Mouse (Mus musculus) liver, postnatal 0 days (tissue): ENCODE data around the gene Mymk. TPM values are rescaled to one million over a fixed set of nuclear protein-coding genes. Genes with fewer than 3 reads are reported as not detected.

Experiments
- ATAC-seq: fragments of 200-750 bp; cut with Nextera tagmentation; 2 replicates; pipeline ENCODE4 v1.8.0; 2017; ENCODE audit warnings: mild to moderate bottlenecking, moderate library complexity
- DNase-seq: peaks from one replicate; pipeline ENCODE4 v3.0.0-alpha.2; 2016
- H3K27ac ChIP-seq: fragments of 300-500 bp; sonication (generic); 2 replicates; pipeline ENCODE4 v1.5.1; 2014; ENCODE audit warnings: antibody characterized with exemption, moderate library complexity, mild to moderate bottlenecking, low read depth
- H3K27me3 ChIP-seq: fragments of 300-500 bp; sonication (generic); 2 replicates; pipeline ENCODE4 v1.6.1; 2014; ENCODE audit warnings: low read length, control low read depth, mixed read lengths; ENCODE audit not compliant: insufficient read depth
- H3K36me3 ChIP-seq: fragments of 300-500 bp; sonication (generic); replicated peaks from 2 replicates; pipeline ENCODE4 v1.6.1; 2014; ENCODE audit warnings: mild to moderate bottlenecking, control low read depth, low read length, moderate library complexity, mixed read lengths; ENCODE audit not compliant: insufficient read depth
- H3K4me1 ChIP-seq: fragments of 300-500 bp; sonication (generic); 2 replicates; pipeline ENCODE4 v1.6.1; 2014; ENCODE audit warnings: antibody characterized with exemption, mild to moderate bottlenecking, control low read depth; ENCODE audit not compliant: insufficient read depth
- H3K4me2 ChIP-seq: fragments of 300-500 bp; sonication (generic); 2 replicates; pipeline ENCODE4 v1.6.1; 2014; ENCODE audit warnings: low read depth, mild to moderate bottlenecking, low read length, moderate library complexity, mixed read lengths
- H3K4me3 ChIP-seq: fragments of 300-500 bp; sonication (generic); 2 replicates; pipeline ENCODE4 v1.5.1; 2014; ENCODE audit warnings: low read depth, low read length
- H3K9ac ChIP-seq: fragments of 300-500 bp; sonication (generic); replicated peaks from 2 replicates; pipeline ENCODE4 v1.6.1; 2014; ENCODE audit warnings: mild to moderate bottlenecking, moderate library complexity
- H3K9me3 ChIP-seq: fragments of 300-500 bp; sonication (generic); 2 replicates; pipeline ENCODE4 v1.6.1; 2016; ENCODE audit warnings: mild to moderate bottlenecking, control low read depth, low read length, mixed read lengths
- CTCF ChIP-seq: sonication (generic); IDR thresholded peaks from 2 replicates; pipeline ENCODE4 v1.5.1; 2016; ENCODE audit warnings: antibody characterized with exemption, low read depth
- EP300 ChIP-seq: IDR thresholded peaks from 2 replicates; pipeline ENCODE4 v1.6.1; 2016; ENCODE audit warnings: antibody characterized with exemption, low read depth, mild to moderate bottlenecking
- WGBS: fragments of 180-500 bp; shearing (Covaris S2); extraction: QIAGEN DNeasy Blood & Tissue Kit; methylation state at CpG from one replicate; pipeline ENCODE4 v1.1.7; 2014; ENCODE audit not compliant: insufficient replicate concordance; 5-methylcytosine and 5-hydroxymethylcytosine counted together
- polyA plus RNA-seq: library from polyadenylated mRNA; unstranded; fragments of >200 nt; fragmentation: Nextera tagmentation; extraction: Ambion mirVana; gene quantifications from 2 replicates; pipeline ENCODE4 v1.2.1, GENCODE M21; 2015

Mymk gene
- polyA plus RNA-seq, 1 experiment from 2014 or later: not detected

DNA sequence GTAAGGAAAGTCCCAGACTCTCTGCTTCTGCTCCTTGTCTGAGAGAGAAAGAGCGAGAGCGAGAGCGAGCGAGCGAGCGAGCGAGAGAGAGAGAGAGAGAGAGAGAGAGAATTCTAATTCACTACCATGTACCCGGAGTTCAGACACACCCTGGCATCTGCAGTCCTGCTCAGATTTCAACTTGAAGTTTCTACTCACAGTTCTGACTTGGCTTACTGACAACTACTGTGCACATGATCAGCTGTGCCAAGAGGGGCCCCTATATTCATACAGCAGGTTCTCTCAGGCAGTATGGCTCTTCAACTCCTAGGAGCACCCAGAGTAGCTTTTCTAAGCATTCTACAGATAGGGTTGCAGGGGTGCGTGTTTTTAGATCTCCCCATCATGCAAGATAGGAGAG, 12.8 kb downstream of the Mymk start:
- WGBS: 76% methylated on average over 9 of the region's 9 CpGs
- ATAC-seq (no peak), DNase-seq (no peak)
- no peak overlapping the region for H3K4me3 ChIP-seq
- no peak overlapping the region for H3K27ac ChIP-seq
- no peak overlapping the region for H3K4me2 ChIP-seq
- no peak overlapping the region for H3K9ac ChIP-seq
- H3K27me3 ChIP-seq: no peaks in the 10 kb centered on the region
- H3K4me1 ChIP-seq: no peaks in the 10 kb centered on the region
- no peaks in the 10 kb centered on the region for H3K36me3 ChIP-seq
- no peaks in the 10 kb centered on the region for H3K9me3 ChIP-seq
- TF ChIP-seq EP300: no peak
- no peak for TF ChIP-seq CTCF

DNA sequence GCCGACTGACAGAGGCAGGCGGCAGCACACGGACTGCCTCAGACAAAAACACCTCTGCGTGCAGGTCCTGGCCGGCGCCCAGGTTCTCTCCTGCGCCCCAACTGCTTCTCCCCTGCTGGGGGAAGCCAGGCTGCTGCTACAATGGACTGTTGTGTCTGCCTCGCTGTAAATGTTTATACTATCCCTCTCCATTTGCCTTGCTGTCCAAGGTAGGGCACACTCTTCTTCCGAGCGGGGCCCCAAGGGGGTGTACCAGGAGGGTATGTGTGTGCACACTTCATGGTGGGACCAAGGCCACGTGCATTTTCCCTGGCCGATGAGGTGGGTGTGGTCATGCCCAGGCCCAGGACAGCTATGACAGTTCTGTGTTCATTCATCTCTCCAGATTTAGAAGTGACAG, 13.2 kb downstream of the Mymk start:
- Histone ChIP-seq H3K4me1 (no peaks in the 10 kb centered on the region), H3K27me3 (no peaks in the 10 kb centered on the region), H3K4me3 (no peak overlapping the region), H3K9me3 (no peaks in the 10 kb centered on the region), H3K4me2 (no peak overlapping the region), H3K9ac (no peak overlapping the region), H3K27ac (no peak overlapping the region), H3K36me3 (no peaks in the 10 kb centered on the region)
- no peak for TF ChIP-seq EP300
- no peak for TF ChIP-seq CTCF
- 38% methylated on average over 12 of the region's 12 CpGs for WGBS
- no peak for DNase-seq
- no peak for ATAC-seq

DNA sequence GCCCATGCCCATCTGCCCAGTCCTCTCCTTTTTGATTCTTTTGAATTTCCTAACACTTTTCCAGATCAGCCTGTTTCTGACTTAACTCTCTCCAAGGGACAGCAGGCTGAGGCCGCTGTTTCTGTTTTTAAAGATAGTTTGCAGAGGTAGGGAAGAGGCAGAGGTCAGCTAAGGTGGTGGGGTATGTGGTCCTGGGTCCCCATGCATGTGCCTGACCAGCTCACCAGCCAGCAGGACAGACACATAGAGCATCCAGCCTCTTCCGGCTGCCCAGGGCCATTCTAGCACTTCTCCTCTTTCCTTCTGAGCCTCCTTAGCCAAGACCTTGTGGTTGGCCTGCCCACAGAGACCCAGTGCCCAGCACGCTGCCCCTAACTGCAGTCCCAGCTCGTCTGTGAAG, 13.7 kb downstream of the Mymk start:
- H3K9ac ChIP-seq: no peak overlapping the region
- 49% methylated on average over 4 of the region's 4 CpGs for WGBS
- ATAC-seq: no peak

DNA sequence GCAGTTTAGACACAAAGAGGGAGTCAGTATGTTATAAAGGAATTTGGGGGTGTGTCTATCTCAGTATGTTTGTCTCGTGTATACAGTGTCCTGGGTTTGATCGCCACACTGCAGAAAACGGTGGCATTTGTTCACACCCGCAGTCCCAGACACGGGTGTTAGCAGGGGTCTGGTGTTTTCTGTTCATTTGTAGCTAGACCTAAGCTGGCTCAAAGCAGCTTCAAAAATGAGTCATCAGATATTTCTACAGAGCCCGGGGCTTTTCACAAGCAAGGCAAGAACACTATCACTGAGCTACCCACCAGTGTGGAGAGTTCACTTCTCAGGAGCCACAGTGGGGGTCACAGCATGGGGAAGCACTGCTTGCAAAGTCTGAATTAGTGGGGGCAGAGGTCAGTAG, 22.6 kb downstream of the Mymk start:
- H3K9ac ChIP-seq: no peak overlapping the region
- no peak for TF ChIP-seq CTCF
- no peak for TF ChIP-seq EP300
- no peaks in the 10 kb centered on the region for H3K27me3 ChIP-seq
- DNase-seq (no peak), ATAC-seq (peak; percentile 12; the same call in 1 of the 2 replicates)
- H3K27ac ChIP-seq: no peak overlapping the region
- H3K36me3 ChIP-seq: no peaks in the 10 kb centered on the region
- WGBS: 55% methylated on average over 6 of the region's 6 CpGs
- no peaks in the 10 kb centered on the region for H3K9me3 ChIP-seq
- H3K4me2 ChIP-seq: no peak overlapping the region
- H3K4me1 ChIP-seq: no peaks in the 10 kb centered on the region; the same call in 1 of the 2 replicates
- H3K4me3 ChIP-seq: no peak overlapping the region

More for the DNA sequence above, 13.7 kb downstream of the Mymk start:
- Histone ChIP-seq H3K9me3 (no peaks in the 10 kb centered on the region), H3K27ac (no peak overlapping the region), H3K27me3 (no peaks in the 10 kb centered on the region), H3K36me3 (no peaks in the 10 kb centered on the region), H3K4me1 (no peaks in the 10 kb centered on the region), H3K4me3 (no peak overlapping the region), H3K4me2 (no peak overlapping the region)
- no peak for TF ChIP-seq EP300
- no peak for TF ChIP-seq CTCF
- DNase-seq: no peak

DNA sequence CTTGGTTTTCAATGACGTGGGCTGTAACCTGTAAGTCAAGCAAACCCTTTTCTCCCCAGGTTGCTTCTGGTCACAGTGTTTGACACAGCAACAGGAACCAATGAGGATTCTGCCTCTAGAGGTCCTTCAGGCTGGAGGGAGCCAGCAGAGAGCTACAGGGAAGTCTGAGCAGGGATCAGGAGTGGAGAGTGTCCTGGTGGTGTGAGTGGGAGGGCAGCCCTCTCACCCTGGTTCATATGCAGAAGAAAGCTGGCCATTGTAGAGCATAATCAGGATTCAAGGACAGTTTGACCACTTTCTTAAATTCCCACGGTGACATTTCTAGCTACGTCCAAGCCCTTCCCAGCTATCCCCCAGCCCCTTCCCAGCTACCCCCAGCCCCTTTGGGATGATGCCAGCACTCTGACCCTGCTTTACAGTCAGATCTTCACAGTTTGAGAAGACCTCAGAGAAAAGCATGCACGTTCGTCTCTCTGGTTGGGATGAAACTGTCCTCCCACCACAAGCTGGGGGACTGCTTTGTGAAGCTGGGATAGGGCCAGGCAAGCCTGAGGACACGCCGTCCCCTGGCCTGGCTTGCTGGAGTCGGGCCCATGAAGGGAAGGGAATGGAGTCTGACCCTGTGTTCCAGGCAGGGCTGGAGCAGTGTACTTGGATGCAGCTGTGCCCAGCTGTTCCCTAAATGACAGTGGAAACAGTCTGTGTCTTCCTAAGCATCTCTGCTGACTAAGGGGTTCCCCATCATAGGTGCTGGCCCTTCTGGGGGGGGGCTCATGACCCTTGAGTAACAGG, 25.8 kb downstream of the Mymk start:
- H3K4me3 ChIP-seq: no peak overlapping the region
- DNase-seq: no peak
- peaks cover 11% of the 10 kb centered on the region for H3K4me1 ChIP-seq
- no peak overlapping the region for H3K4me2 ChIP-seq
- H3K9ac ChIP-seq: no peak overlapping the region
- no peak for TF ChIP-seq CTCF
- TF ChIP-seq EP300: peak; percentile 38; the same call in 1 of the 2 replicates
- no peaks in the 10 kb centered on the region for H3K36me3 ChIP-seq
- no peaks in the 10 kb centered on the region for H3K9me3 ChIP-seq
- peak overlapping the region; percentile 12; the same call in 1 of the 2 replicates for H3K27ac ChIP-seq
- 61% methylated on average over 8 of the region's 8 CpGs for WGBS
- no peak for ATAC-seq
- H3K27me3 ChIP-seq: no peaks in the 10 kb centered on the region

DNA sequence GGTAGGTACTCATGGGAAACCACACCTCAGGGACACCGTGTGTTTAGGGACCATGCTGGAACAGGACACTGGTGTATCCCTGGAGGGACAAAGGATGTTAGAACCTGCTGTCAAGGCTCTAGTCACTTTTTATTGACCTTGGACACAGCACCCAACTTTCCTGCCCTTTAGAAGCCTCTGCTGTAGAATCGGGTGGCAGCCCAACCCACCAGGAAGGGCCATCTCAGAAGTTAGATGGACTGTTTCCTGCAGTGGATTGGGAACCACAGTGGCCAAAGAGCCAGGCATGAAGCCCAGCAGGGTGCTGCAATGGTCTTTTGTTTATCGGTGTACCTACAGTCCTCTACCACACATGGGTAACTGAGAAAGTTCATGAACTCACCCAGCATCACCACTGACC, 27.3 kb downstream of the Mymk start:
- Histone ChIP-seq H3K4me2 (no peak overlapping the region), H3K4me3 (no peak overlapping the region), H3K9ac (no peak overlapping the region), H3K9me3 (no peaks in the 10 kb centered on the region), H3K36me3 (no peaks in the 10 kb centered on the region), H3K27me3 (no peaks in the 10 kb centered on the region), H3K4me1 (peaks cover 11% of the 10 kb centered on the region), H3K27ac (no peak overlapping the region)
- TF ChIP-seq EP300 (no peak), CTCF (no peak)
- WGBS: 61% methylated on average over 3 of the region's 3 CpGs
- no peak for ATAC-seq
- DNase-seq: no peak
